Mouse (Mus musculus) frontal cortex, postnatal 10 days (tissue): ENCODE measurements at regions not wholly inside any gene's neighbourhood (a gene's known extent, or its start where the extent isn't known, plus 50 kb on each side); places are given as distances from the start of the nearest gene placed in this dataset.

Source experiments
- DNase-seq, 2 experiments: peaks; one replicate each; pipeline ENCODE4 v3.0.0; 2022; ENCODE audit warnings: low spot score in 2 of 2, mixed read lengths in 1 of 2

GRCm38 (mm10) chr5:64401737-64402136 lies 245.6 kb downstream of the Tbc1d1 start:
- no peak for DNase-seq

GRCm38 (mm10) chr5:64403077-64403981 lies 247.2 kb downstream of the Tbc1d1 start:
- DNase-seq: no peak

GRCm38 (mm10) chr5:64403982-64404345 lies 247.9 kb downstream of the Tbc1d1 start:
- no peak for DNase-seq

- no peak for DNase-seq
These were observed 248.4 kb downstream of the Tbc1d1 start for GRCm38 (mm10) chr5:64404512-64404911.

GRCm38 (mm10) chr5:64408938-64409337 lies 252.8 kb downstream of the Tbc1d1 start:
- DNase-seq: no peak

GRCm38 (mm10) chr5:64410621-64411020 lies 254.5 kb downstream of the Tbc1d1 start:
- peak in 1 of 2 experiments; percentile 32 for DNase-seq

GRCm38 (mm10) chr5:64414519-64414918 lies 258.4 kb downstream of the Tbc1d1 start:
- DNase-seq: no peak

GRCm38 (mm10) chr5:64419395-64419794 lies 263.3 kb downstream of the Tbc1d1 start:
- DNase-seq: no peak

- no peak for DNase-seq
These were observed 266.9 kb downstream of the Tbc1d1 start for GRCm38 (mm10) chr5:64422787-64423587.

- DNase-seq: no peak
These were observed 272.7 kb downstream of the Tbc1d1 start for GRCm38 (mm10) chr5:64428822-64429221.

- DNase-seq: no peak
These were observed 274.4 kb downstream of the Tbc1d1 start for GRCm38 (mm10) chr5:64430501-64430900.

GRCm38 (mm10) chr5:64431624-64432023 lies 275.5 kb downstream of the Tbc1d1 start:
- DNase-seq: no peak

GRCm38 (mm10) chr5:64433786-64434185 lies 277.7 kb downstream of the Tbc1d1 start:
- DNase-seq: no peak

GRCm38 (mm10) chr5:64435491-64435890 lies 279.4 kb downstream of the Tbc1d1 start:
- no peak for DNase-seq

GRCm38 (mm10) chr5:64435958-64436357 lies 279.9 kb downstream of the Tbc1d1 start:
- no peak for DNase-seq

- no peak for DNase-seq
These were observed 281.6 kb downstream of the Tbc1d1 start for GRCm38 (mm10) chr5:64437720-64438119.

- DNase-seq: no peak
These were observed 282.5 kb downstream of the Tbc1d1 start for GRCm38 (mm10) chr5:64438446-64439134.

- DNase-seq: no peak
These were observed 291.7 kb downstream of the Tbc1d1 start for GRCm38 (mm10) chr5:64447847-64448246.

GRCm38 (mm10) chr5:64452668-64453334 lies 296.7 kb downstream of the Tbc1d1 start:
- DNase-seq: no peak

- no peak for DNase-seq
These were observed 303.7 kb downstream of the Tbc1d1 start for GRCm38 (mm10) chr5:64459807-64460206.

- no peak for DNase-seq
These were observed 304.8 kb downstream of the Tbc1d1 start for GRCm38 (mm10) chr5:64460891-64461290.

- DNase-seq: no peak
These were observed 305.5 kb downstream of the Tbc1d1 start for GRCm38 (mm10) chr5:64461592-64461991.
